Mouse (Mus musculus) left cerebral cortex, adult 11 months (tissue): Measurements from ENCODE around the gene Ptprz1.

Experiments
- DNase-seq: peaks from one replicate; pipeline ENCODE4 v3.0.0; 2022; ENCODE audit warnings: low spot score

The Ptprz1 gene

DNA sequence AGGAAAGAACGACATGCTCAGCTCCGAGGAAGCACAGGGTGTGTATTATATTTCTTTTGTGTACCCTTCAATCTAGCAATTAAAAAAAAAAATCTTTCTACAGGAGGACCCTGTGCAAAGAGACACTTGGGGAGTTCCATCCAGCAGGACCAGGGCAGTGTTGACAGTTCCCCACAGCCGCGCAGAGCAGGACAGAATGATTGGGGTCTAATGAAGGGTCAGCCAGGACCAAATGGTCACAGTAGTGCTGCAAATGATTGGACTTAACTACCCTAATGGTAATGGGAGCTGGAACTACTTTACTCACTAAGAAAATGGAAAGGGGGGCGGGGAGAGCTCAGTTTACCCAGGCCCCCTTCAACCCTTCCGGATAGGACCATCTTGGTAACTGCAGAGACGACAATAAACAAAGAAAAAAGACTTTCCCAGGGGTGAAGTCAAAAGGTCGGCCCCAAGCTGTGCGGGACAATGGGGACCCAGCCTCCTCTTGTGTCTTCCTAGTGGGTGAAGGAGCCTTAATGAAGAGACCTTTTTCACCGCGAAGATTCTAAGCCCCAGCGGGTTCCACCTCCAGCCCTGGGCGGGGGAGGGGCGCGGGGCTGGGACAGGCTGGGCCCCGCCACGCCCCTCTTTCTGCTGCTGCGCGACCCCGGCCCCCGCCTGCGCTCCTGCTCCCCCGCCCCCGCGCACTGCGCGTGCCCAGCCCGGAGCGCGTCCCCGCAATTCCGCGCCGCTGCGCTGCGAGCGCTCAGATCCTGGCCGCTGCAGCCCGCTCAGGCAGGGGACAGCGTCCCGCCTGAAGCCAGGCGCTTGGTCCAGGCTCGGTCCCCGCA, at the start of gene Ptprz1:
TSS of gene Ptprz1 (plus strand) at position 722 of the 833 bp plus-strand sequence.
- peak; percentile 26 for DNase-seq

DNA sequence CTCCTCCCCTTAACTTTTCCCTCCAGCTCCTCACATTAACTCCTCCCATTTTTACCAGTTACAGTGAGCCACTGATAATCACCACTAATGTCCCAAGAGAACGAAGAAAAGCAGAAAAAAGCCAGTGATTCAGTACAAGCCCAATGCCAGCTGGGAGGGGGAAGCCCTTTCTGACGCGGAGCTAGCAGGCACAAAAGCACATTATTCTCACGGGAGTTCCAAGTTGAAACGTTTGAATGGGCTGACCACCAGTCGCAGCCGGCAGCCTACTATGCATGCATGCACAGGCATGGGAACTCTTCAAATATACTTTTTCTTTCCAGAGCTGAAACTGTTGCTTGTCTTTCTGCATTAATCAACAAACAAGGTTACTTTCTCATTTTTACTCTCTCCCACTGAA, 41.7 kb upstream of the Ptprz1 start:
- peak; percentile 15 for DNase-seq

DNA sequence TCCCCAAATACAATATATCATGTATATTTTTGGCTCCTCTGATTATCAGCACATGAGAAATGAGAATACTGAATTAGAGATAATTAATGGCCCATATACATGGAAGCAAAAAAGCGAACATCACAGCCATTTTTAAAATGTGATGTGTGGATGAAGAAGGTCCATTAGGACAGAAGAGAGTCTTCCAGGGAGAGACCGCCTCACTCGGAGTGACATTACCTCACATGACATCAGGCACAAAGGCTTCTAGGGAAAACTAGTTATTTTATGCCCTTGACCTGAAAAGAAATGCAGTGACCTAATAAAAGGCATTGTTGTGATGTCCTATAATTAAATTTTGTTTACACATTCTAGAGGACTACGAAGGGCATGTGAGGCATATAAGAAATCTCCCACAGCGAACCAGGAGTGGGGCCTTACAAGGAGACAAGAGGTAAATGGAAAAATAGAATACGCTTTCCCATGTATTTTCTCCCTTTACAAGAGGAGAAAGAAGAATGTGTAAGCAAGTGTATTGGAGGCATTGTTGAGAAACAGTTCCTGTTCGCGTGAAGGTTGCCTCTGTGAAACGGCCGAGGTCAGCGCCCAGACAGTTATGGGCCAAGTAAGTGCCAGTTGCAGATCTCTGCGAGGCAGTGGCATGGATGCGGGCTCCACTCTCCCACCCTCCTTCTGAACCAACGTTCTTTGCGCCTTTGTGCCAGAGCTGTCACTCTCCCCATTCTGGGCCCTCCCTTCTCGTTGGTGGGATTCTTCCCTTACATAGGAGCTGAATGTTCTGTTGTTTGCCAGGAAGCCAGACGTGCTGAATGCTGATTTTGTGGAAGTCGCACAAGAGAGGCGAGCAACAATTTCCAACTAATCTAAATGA, 41.0 kb upstream of the Ptprz1 start:
- no peak for DNase-seq

DNA sequence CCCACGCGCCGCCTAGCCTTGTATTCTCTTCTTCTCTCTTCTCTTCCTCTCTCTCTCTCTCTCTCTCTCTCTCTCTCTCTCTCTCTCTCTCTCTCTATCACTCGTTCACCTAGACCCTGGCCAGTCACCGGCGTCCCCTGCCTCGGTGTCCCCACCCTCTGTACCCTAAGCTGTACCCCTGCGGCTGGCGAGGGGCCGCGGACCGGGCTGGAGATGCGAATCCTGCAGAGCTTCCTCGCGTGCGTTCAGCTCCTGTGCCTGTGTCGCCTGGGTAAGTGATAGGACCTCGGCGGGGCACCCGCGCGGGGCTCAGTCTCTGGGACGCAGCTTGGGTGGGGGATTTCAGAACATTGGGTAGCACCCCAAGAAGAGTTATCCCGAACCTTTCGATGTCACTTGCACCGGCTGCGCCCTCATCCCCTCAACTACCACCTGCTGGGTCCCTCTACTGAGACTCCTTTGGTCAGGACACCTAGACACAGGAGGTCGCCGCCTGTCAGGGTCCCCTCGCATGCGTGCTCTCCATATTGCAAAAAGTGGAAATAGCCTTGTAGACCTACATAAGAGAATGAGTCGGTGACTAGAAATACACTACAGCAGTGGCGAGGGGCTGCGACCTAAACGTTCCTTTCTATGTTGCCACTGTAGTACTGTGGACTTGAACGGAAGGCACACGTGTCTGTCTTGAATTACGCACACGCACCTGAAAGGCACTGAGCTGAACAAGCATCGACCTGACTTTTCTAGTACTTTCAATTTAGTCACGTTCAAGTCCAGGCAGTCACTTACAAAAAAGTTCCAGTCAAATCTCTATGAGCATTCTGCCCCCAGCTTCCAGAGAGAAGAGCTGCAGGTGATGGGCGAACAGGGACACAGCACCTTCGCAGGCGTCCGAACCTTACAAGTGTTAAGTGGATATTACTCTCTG, 576 bp downstream of the Ptprz1 start:
- DNase-seq: no peak

DNA sequence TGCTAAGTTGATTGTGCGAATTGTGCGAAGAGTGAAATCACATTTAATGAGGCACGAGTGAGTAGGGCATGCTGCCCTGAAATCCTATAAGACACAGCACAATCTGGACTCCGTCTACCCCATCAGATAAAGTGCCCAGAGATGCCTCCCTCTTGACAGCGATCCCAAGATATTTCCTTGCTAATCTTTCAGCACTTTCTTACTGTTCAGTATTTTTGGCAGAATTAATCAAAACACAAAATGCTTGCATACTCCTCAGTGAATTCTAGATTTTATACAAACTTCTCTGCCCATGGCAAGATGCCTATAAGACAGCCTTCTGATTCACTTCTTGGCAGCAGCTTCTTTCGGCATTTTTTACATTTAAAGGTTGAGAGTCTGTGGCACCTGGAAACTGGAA, 12.7 kb downstream of the Ptprz1 start:
- no peak for DNase-seq

DNA sequence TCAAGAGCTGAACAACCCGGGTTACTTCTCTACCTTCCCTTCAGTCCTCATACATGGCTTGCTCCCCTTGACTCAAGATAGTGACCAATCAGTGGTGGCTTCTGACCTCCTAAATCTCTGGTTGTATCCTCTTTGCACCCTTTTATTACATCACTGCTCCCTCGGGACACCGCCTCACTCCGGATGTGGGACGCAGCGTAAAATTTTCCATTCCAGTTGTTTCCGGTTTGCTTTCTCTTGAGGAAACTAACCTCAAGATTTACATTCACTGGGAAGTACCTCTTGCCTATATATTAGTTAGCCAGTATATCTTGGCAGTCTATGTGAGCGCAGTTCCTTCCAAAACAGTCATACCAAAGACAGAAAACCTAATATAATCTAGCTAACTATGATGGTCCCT, 14.0 kb downstream of the Ptprz1 start:
- no peak for DNase-seq

DNA sequence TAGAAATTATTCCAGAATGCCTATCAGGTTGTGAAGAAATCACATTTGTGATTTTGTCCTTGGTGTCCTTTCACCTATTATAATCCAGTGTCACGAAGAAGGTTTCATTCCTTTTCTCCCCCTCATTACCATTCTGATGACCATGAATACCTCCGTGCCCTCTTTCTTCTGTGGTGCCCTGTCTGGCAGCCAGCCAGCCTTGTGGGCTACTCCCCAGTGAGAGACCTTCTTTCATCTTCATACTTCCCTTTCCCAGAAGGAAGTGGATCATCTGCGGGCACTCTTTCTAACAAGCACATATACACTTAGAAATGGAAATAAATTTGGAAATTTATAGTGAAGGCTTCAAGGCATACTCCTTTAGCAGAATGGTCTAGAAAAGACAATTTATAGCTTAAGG, 26.7 kb downstream of the Ptprz1 start:
- no peak for DNase-seq

DNA sequence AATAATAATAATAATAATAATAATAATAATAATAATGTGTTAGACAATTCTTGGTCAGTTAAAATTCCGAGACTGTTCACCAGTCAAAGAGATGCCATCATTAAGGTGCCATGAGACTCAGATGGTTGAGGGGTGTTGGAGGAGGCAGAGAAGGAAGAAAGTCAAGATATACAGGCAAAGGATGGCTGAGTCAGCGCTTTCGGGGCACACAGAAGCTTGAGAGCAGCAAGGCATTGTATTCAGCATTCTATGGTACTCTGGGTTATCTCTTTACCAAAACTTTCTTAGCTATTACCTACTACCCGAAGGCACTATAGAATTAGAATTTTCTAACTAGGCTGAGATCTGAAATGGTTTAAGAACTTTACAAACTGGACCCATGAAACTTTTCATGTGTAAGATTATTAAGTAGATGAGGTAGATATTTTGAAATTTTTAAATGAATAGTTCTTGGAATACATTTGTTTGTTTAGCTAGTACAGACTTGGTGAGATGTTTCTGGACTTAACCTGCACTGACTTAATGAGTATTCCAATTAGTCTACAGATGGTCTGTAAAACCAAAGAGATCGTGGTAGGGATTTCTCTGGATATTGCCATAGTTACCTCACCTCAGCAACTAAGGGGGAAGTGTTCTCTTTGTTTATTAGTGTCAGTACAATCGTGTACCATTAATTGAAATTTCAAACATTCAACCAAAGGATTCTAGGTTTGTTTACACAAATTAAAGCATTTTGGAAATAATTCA, 33.4 kb downstream of the Ptprz1 start:
- DNase-seq: no peak

DNA sequence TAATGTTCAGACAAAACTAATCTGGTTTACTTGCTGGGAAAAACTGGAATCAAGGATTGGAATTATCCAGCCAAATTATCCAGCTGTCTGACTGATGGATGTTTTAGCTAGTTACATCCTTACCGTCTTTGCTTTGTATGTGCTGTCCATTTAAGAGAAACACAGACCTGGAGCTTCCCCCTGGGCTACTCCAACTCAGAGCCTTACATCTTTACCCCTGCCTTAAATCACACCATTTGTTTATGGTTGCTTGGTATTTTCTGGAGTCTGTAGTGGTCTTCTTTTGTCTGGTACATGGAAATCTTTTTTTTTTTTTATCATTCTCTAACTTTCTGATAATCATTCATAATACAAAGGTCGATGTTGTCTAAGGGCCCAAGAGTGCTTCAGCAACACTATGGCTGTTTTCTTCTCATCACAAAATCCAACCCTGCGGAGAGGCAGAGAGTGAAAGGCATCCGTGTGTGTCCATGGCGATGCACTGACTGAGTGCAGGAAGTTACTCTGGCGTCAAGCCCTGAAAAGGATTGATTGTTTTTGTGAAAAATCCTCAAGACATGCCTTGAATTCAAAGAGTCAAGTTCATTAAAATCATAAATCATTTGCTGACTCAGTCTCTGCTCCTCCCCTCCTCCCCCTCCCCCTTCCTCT, 34.1 kb downstream of the Ptprz1 start:
- no peak for DNase-seq

DNA sequence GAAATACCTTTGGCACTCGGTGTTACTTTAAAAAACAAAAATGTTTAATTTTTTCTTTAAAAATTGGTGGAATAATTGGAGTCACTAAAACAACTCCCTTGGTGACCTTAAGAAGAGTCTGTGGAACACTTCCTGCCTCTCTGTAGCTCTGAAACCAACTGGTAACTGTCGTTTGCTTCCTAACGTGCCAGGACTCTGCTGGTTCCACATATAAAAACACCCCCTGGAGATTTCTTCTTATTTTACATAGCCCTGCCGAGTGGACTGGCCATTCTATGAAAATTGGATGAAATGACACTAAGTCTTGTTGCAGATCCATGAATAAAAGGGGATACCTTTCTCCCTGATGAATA, 34.6 kb downstream of the Ptprz1 start:
- no peak for DNase-seq

DNA sequence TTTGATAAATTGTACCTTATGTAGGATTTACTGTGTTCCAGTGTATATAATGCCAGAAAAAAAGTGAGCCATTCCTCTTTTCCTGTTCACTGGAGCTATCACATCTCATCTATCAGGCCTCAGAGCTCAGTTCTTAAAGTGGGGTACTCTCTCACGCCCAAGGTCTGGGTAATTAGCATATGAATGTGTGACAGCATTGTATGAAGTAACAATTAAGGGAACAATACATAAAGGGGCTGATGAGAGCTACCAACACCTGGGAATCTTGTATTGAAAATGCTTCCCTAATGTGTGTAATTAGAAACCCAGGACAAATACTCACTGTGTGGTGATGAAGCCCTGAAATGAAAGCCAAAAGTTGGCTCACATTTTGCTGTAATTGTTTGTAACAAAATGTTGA, 47.6 kb downstream of the Ptprz1 start:
- DNase-seq: no peak

DNA sequence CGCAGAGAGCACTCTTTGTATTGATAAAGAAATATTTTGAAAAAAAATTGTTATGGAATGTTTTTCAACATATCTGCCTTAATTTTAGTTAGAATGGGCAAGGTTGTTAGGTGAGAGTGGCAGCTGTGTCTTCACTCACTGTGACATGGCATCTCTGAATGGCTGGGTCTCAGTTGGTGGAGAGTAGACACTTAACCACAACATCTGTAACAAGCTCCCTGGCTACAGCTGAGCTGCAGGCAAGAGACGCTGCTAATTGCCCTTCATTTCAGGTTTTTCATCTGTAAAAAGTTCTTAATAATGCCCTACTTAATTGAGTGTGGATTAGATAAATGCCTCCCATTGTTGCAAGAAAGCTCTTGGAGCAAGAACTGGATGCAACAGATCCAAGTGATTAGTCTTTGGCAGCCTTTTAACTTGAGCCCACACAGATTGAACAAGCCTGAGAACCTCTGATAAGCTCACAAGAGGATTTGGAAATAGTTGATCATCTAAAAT, 57.5 kb downstream of the Ptprz1 start:
- no peak for DNase-seq

DNA sequence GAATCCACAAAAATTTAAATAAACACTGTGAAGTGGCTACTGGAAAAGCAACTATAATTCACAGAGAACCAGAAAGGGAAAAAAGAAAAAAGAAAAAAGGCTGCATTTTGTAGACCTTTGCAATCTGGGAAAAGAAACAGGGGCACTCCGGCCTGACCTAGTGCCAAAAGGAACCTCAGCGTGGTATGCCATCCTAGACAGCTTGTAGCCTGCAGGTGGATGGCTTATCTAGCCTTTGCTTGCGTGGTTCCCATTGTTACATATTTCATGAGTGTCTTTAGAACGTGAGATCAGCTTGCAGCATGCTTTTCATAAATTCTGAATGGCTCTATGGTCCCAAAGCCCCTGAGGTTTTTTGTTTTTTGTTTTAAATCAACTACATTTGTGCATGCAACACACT, 61.8 kb downstream of the Ptprz1 start:
- DNase-seq: no peak

DNA sequence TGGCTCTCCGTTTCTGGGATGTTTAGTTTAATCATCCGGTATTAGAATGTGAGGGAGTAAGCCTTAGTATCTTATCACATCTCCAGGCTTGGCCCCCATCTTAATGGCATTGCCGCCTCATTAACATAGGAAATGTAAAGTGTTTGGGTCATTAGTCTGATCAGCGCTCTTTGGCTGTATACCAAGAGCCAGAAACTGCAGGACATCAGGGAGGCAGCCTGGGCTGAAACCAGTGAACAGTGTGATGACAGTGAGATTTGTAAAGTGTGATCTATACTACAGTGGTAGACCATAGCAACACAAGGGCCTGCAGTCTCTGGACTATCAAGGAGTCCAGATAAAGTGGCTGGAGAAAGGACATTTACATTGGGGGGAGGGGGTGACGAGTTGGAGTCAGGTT, 62.2 kb downstream of the Ptprz1 start:
- DNase-seq: no peak

DNA sequence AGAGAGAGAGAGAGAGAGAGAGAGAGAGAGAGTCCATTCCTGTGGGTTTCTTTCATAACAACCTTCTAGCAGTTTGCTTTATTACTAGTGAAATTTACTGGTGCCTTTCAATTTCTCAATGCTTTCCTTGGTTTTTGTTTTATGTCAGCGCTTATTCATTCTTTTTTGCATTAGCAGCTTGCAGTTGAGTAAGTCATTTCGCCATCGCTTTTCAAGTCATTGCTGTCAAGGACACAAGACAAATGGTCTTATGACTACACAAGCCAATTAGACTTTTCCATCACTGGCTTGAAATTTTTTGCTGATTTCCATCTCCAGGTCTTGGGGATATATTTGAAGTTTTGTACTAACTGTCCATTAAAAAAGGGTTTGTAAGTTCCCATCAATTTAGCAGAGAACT, 68.9 kb downstream of the Ptprz1 start:
- DNase-seq: no peak

DNA sequence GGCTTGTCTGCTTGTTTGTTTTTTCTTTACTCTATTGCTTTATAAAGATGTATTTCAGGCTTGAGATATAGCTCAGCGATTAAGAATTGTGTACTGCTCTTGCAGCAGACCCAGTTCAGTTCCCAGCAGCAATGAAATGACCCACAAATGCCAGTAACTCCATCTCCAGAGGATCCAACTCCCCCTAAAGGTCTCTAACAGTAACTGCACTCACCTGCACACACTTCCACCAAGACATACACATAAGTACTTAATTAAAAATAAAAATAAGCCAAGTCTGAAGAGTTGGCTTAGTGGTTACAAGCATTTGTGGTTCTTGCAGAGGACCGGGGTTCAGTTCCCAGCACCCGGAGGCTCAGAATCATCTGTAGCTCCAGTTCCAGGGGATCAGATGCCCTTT, 88.1 kb downstream of the Ptprz1 start:
- no peak for DNase-seq

DNA sequence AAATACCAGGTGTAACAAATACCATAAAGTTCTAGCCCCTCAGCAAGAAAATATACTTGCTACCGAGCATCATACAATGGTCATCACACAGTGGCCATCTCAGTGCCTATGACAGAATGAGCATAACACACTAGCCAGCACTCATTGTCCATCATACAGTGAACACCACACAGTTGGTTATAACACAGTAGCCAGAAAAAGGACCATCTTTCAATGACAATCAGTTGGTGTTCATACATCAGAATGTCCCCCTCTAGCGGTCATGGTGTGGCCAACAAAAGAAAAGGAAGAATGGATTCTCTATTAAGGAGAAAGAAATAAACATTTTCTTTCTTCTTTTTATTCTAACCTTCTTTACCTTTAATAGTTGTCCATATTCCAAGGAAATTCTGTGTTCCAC, 92.8 kb downstream of the Ptprz1 start:
- DNase-seq: no peak

DNA sequence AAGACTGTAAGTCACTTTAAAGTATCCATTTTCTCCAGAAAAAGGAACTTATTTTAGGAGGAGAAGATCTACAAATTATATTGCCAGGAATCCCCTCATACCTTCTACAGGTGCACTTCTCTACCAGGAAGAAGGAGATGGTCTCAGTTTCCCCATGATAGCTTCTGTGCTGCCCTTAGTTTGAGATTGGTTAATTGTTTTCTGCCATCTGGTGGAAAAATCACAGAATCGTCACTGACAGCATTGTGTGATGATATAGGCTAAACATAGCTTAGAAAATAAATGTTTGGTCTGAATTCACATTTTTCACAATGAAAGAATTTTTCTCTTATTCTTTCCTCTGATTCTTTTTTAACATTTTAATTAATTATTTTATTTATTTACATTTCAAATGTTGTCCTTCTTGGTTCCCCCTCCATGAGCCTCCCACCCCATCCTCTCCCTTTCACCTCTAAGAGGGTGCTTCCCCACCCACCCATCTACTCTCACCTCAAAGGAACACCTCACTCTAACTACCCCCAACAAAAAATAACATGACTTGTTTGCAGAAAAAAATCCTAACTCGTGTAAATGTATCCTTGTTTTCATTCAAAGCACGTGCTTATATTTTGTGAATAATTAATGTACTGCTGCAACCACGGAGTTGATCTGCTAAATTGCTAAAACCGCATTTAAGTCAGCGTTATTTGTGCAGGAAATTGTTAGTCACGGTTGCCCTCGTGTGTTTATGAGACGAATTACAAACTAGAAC, 108.6 kb downstream of the Ptprz1 start:
- DNase-seq: no peak

DNA sequence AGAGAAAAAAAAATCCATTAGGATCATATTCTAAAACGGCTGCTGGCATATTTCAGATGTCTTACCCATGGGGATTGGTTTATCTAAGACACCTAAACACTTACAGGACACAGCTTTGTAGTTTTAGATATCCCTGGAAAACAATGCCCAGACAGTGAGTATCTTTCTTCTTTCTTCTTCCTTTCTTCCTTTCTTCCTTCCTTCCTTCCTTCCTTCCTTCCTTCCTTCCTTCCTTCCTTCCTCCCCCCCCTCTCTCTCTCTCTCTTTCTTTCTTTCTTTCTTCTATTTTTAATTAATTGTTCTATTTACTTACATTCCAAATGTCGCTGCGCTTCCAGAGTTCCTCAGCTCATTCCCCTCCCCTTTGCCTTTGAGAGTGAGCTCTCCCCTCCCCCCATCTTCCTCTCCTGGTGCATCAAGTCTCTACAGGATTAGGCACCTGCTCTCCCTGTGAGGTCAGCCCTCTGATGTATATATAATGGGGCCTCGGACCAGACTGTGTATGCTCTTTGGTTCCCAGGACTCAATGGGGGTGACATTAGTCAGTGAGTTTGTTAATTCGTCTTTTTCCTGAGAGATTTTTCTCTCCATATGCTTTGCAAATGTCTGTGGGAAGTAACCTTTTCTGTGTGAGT, 109.3 kb downstream of the Ptprz1 start:
- no peak for DNase-seq

DNA sequence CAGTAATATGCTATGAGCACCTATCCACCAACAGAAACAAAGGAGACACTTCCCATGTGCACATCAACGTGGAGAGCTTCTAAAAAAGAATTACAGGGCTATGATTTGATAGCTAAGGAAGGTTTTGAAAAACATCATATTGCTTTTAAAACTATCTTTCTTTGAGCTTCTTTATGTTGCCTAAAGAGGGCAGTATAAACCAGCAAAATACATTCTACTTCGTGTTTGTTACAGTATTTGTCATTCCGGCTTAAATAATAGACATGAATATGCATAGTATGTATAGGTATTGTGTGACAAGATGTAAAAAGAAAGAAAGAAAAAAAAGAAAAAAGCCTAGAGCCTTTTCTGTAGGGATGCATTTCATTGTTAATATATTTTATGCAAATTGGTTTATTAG, 127.8 kb downstream of the Ptprz1 start:
- no peak for DNase-seq
